Mouse (Mus musculus): ENCODE results near the gene Clec16a. TPM values are rescaled to one million over a fixed set of nuclear protein-coding genes. Genes with fewer than 3 reads are reported as not detected.
A peak's percentile ranks its signal among the peaks of the same experiment; 100 is the strongest.

Gene Clec16a
- polyA plus RNA-seq, 1 experiment from 2014 or later: 40.6 TPM

GRCm38 (mm10) chr16:10664921-10665894 is 120.1 kb downstream of the Clec16a start:
- ATAC-seq (ENCODE audit: insufficient number of reproducible peaks, insufficient read depth, low FRiP score, low TSS enrichment, low read depth): peak; percentile 64; the same call in 1 of the 2 replicates
- Histone ChIP-seq H3K4me1 (replicated peaks) (peaks cover 30% of the 10 kb centered on the region), H3K4me3 (replicated peaks) (no peak overlapping the region), H3K9me3 (no peaks in the 10 kb centered on the region), H3K9ac (replicated peaks) (no peak overlapping the region; the same call in 1 of the 2 replicates), H3K27ac (peak overlapping the region; percentile 57; the same call in 1 of the 2 replicates), H3K27me3 (no peaks in the 10 kb centered on the region; the same call in 1 of the 2 replicates), H3K4me2 (no peak overlapping the region), H3K36me3 (no peaks in the 10 kb centered on the region)
- WGBS: 41% methylated on average over 12 of the region's 12 CpGs

GRCm38 (mm10) chr16:10666766-10667165 is 121.6 kb downstream of the Clec16a start:
- H3K27ac ChIP-seq: no peak overlapping the region
- 60% methylated on average over 3 of the region's 3 CpGs for WGBS

GRCm38 (mm10) chr16:10668453-10668852 is 123.3 kb downstream of the Clec16a start:
- Histone ChIP-seq H3K9me3 (no peaks in the 10 kb centered on the region), H3K27ac (no peak overlapping the region; the same call in 1 of the 2 replicates), H3K9ac (replicated peaks) (no peak overlapping the region), H3K4me1 (replicated peaks) (peaks cover 34% of the 10 kb centered on the region), H3K4me3 (replicated peaks) (no peak overlapping the region), H3K4me2 (no peak overlapping the region), H3K36me3 (no peaks in the 10 kb centered on the region), H3K27me3 (no peaks in the 10 kb centered on the region; the same call in 1 of the 2 replicates)
- no peak for ATAC-seq (ENCODE audit: insufficient number of reproducible peaks, insufficient read depth, low FRiP score, low TSS enrichment, low read depth)
- WGBS: 33% methylated on average over 8 of the region's 8 CpGs

More at GRCm38 (mm10) chr16:10666766-10667165, 121.6 kb downstream of the Clec16a start:
- H3K27me3 ChIP-seq: no peaks in the 10 kb centered on the region; the same call in 1 of the 2 replicates
- H3K4me2 ChIP-seq: no peak overlapping the region
- no peaks in the 10 kb centered on the region for H3K36me3 ChIP-seq
- H3K9ac ChIP-seq (replicated peaks): no peak overlapping the region
- ATAC-seq (ENCODE audit: insufficient number of reproducible peaks, insufficient read depth, low FRiP score, low TSS enrichment, low read depth): no peak
- H3K4me3 ChIP-seq (replicated peaks): no peak overlapping the region
- peaks cover 30% of the 10 kb centered on the region for H3K4me1 ChIP-seq (replicated peaks)
- no peaks in the 10 kb centered on the region for H3K9me3 ChIP-seq

GRCm38 (mm10) chr16:10668991-10669703 is 124.0 kb downstream of the Clec16a start:
- Histone ChIP-seq H3K36me3 (no peaks in the 10 kb centered on the region), H3K9me3 (no peaks in the 10 kb centered on the region), H3K4me2 (no peak overlapping the region), H3K4me3 (replicated peaks) (no peak overlapping the region), H3K9ac (replicated peaks) (no peak overlapping the region), H3K27ac (0 out of 2 replicates have a peak overlapping the region, but pooled peaks have one; percentile 2), H3K4me1 (replicated peaks) (peaks cover 37% of the 10 kb centered on the region), H3K27me3 (no peaks in the 10 kb centered on the region)
- ATAC-seq (ENCODE audit: insufficient number of reproducible peaks, insufficient read depth, low FRiP score, low TSS enrichment, low read depth): no peak
- WGBS: 79% methylated on average over 7 of the region's 7 CpGs

GRCm38 (mm10) chr16:10669936-10670335 is 124.8 kb downstream of the Clec16a start:
- ATAC-seq (ENCODE audit: insufficient number of reproducible peaks, insufficient read depth, low FRiP score, low TSS enrichment, low read depth): no peak
- H3K9ac ChIP-seq (replicated peaks): no peak overlapping the region
- no peaks in the 10 kb centered on the region for H3K9me3 ChIP-seq
- no peaks in the 10 kb centered on the region for H3K36me3 ChIP-seq
- peaks cover 34% of the 10 kb centered on the region for H3K4me1 ChIP-seq (replicated peaks)
- 83% methylated on average over 3 of the region's 3 CpGs for WGBS
- H3K4me3 ChIP-seq (replicated peaks): no peak overlapping the region
- no peak overlapping the region for H3K4me2 ChIP-seq
- H3K27ac ChIP-seq: no peak overlapping the region
- no peaks in the 10 kb centered on the region for H3K27me3 ChIP-seq

- no peak overlapping the region for H3K4me3 ChIP-seq (replicated peaks)
- no peak overlapping the region for H3K9ac ChIP-seq (replicated peaks)
- no peaks in the 10 kb centered on the region for H3K9me3 ChIP-seq
- peaks cover 23% of the 10 kb centered on the region for H3K4me1 ChIP-seq (replicated peaks)
- no peak overlapping the region for H3K27ac ChIP-seq
- no peak for ATAC-seq (ENCODE audit: insufficient number of reproducible peaks, insufficient read depth, low FRiP score, low TSS enrichment, low read depth)
- no peaks in the 10 kb centered on the region for H3K36me3 ChIP-seq
- no peaks in the 10 kb centered on the region for H3K27me3 ChIP-seq
- no peak overlapping the region for H3K4me2 ChIP-seq
These were observed 127.4 kb downstream of the Clec16a start for GRCm38 (mm10) chr16:10672490-10672889.

- 30% methylated on average over 2 of the region's 2 CpGs for WGBS
- Histone ChIP-seq H3K4me3 (replicated peaks) (no peak overlapping the region), H3K9ac (replicated peaks) (0 out of 2 replicates have a peak overlapping the region, but pooled peaks have one; percentile 3), H3K36me3 (no peaks in the 10 kb centered on the region), H3K27me3 (no peaks in the 10 kb centered on the region), H3K27ac (no peak overlapping the region), H3K9me3 (no peaks in the 10 kb centered on the region), H3K4me1 (replicated peaks) (peaks cover 15% of the 10 kb centered on the region), H3K4me2 (no peak overlapping the region)
- ATAC-seq (ENCODE audit: insufficient number of reproducible peaks, insufficient read depth, low FRiP score, low TSS enrichment, low read depth): no peak
These were observed 128.9 kb downstream of the Clec16a start for GRCm38 (mm10) chr16:10674020-10674419.

GRCm38 (mm10) chr16:10674957-10675356 is 129.8 kb downstream of the Clec16a start:
- Histone ChIP-seq H3K27ac (no peak overlapping the region), H3K27me3 (no peaks in the 10 kb centered on the region), H3K4me1 (replicated peaks) (peaks cover 8% of the 10 kb centered on the region), H3K4me3 (replicated peaks) (no peak overlapping the region), H3K4me2 (no peak overlapping the region), H3K36me3 (no peaks in the 10 kb centered on the region), H3K9me3 (no peaks in the 10 kb centered on the region), H3K9ac (replicated peaks) (no peak overlapping the region)
- no peak for ATAC-seq (ENCODE audit: insufficient number of reproducible peaks, insufficient read depth, low FRiP score, low TSS enrichment, low read depth)
- 64% methylated on average over 2 of the region's 2 CpGs for WGBS

GRCm38 (mm10) chr16:10675612-10676011 is 130.5 kb downstream of the Clec16a start:
- H3K36me3 ChIP-seq: no peaks in the 10 kb centered on the region
- H3K4me3 ChIP-seq (replicated peaks): no peak overlapping the region
- WGBS: 79% methylated on average over 1 of the region's 1 CpGs
- no peak overlapping the region for H3K4me2 ChIP-seq
- no peak for ATAC-seq (ENCODE audit: insufficient number of reproducible peaks, insufficient read depth, low FRiP score, low TSS enrichment, low read depth)
- H3K9ac ChIP-seq (replicated peaks): no peak overlapping the region
- H3K27me3 ChIP-seq: no peaks in the 10 kb centered on the region
- no peak overlapping the region for H3K27ac ChIP-seq
- peaks cover 8% of the 10 kb centered on the region for H3K4me1 ChIP-seq (replicated peaks)
- no peaks in the 10 kb centered on the region for H3K9me3 ChIP-seq

- Histone ChIP-seq H3K27ac (no peak overlapping the region), H3K4me2 (no peak overlapping the region), H3K9ac (replicated peaks) (no peak overlapping the region), H3K4me3 (replicated peaks) (no peak overlapping the region), H3K4me1 (replicated peaks) (peaks cover 8% of the 10 kb centered on the region), H3K27me3 (no peaks in the 10 kb centered on the region), H3K9me3 (no peaks in the 10 kb centered on the region), H3K36me3 (no peaks in the 10 kb centered on the region)
- no peak for ATAC-seq (ENCODE audit: insufficient number of reproducible peaks, insufficient read depth, low FRiP score, low TSS enrichment, low read depth)
- 65% methylated on average over 3 of the region's 3 CpGs for WGBS
These were observed 131.4 kb downstream of the Clec16a start for GRCm38 (mm10) chr16:10676461-10677066.

- Histone ChIP-seq H3K4me2 (no peak overlapping the region), H3K36me3 (no peaks in the 10 kb centered on the region), H3K9ac (replicated peaks) (no peak overlapping the region), H3K27me3 (no peaks in the 10 kb centered on the region), H3K4me3 (replicated peaks) (no peak overlapping the region), H3K27ac (no peak overlapping the region), H3K9me3 (no peaks in the 10 kb centered on the region), H3K4me1 (replicated peaks) (no peaks in the 10 kb centered on the region)
- ATAC-seq (ENCODE audit: insufficient number of reproducible peaks, insufficient read depth, low FRiP score, low TSS enrichment, low read depth): no peak
- WGBS: 74% methylated on average over 2 of the region's 2 CpGs
These were observed 137.4 kb downstream of the Clec16a start for GRCm38 (mm10) chr16:10682521-10682920.

Measured in limb, embryonic 12.5 days (tissue).